Mouse (Mus musculus) liver, embryonic 18 days (tissue): ENCODE measurements around the gene Spata7. TPM values are rescaled to one million over a fixed set of nuclear protein-coding genes. Genes with fewer than 3 reads are reported as not detected.

ENCODE experiments used
- polyA plus RNA-seq: library from polyadenylated mRNA; depleted of rRNA; stranded (reverse); fragments of >200 nt; gene quantifications from 2 replicates; pipeline ENCODE4 v1.2.3, GENCODE M21; 2012; rRNA removed

The Spata7 gene
- polyA plus RNA-seq = 1.3 TPM in 2 replicates

GRCm38 (mm10) chr12:98627392-98628259 is at the start of gene Spata7:
Gene Spata7 (plus strand): TSS chr12:98628157.

Other genes starting within 250 kb of the Spata7 start
- gene Kcnk10, start 49.8 kb upstream of the Spata7 start, polyA plus RNA-seq = 0.05 TPM in 1 of 2 replicates, not detected in the other
- gene Ptpn21, start 109.2 kb downstream of the Spata7 start, polyA plus RNA-seq = 3.5 and 4.1 TPM in 2 replicates
- 33.2 and 35.1 TPM in 2 replicates for gene Zc3h14, start 118.8 kb downstream of the Spata7 start, polyA plus RNA-seq